Mouse (Mus musculus) lung, embryonic 14.5 days (tissue): ENCODE results near the gene Sipa1l3. TPM values are rescaled to one million over a fixed set of nuclear protein-coding genes. Genes with fewer than 3 reads are reported as not detected.

Experiments
- ATAC-seq: fragments of 200-750 bp; cut with Nextera tagmentation; 2 replicates; pipeline ENCODE4 v1.8.0; 2017; ENCODE audit warnings: mild to moderate bottlenecking, moderate TSS enrichment, moderate library complexity; ENCODE audit not compliant: insufficient read depth
- DNase-seq: peaks from one replicate; pipeline ENCODE4 v3.0.0-alpha.2; 2015
- H3K27ac ChIP-seq: fragments of 300-500 bp; sonication (generic); 2 replicates; pipeline ENCODE4 v1.5.1; 2014; ENCODE audit warnings: low read depth, mild to moderate bottlenecking, moderate library complexity
- H3K27me3 ChIP-seq: fragments of 300-500 bp; sonication (generic); 2 replicates; pipeline ENCODE4 v1.6.1; 2014; ENCODE audit warnings: low read length, control low read depth; ENCODE audit not compliant: insufficient read depth
- H3K36me3 ChIP-seq: fragments of 300-500 bp; sonication (generic); 2 replicates; pipeline ENCODE4 v1.6.1; 2014; ENCODE audit warnings: control low read depth; ENCODE audit not compliant: insufficient read depth
- H3K4me1 ChIP-seq: fragments of 300-500 bp; sonication (generic); 2 replicates; pipeline ENCODE4 v1.6.1; 2014; ENCODE audit warnings: antibody characterized with exemption, control low read depth; ENCODE audit not compliant: insufficient read depth
- H3K4me2 ChIP-seq: fragments of 300-500 bp; sonication (generic); 2 replicates; pipeline ENCODE4 v1.6.1; 2014; ENCODE audit warnings: mild to moderate bottlenecking
- H3K4me3 ChIP-seq: fragments of 300-500 bp; sonication (generic); 2 replicates; pipeline ENCODE4 v1.5.1; 2014; ENCODE audit warnings: low read depth, low read length
- H3K9ac ChIP-seq: fragments of 300-500 bp; sonication (generic); 2 replicates; pipeline ENCODE4 v1.6.1; 2014
- H3K9me3 ChIP-seq: fragments of 300-500 bp; sonication (generic); 2 replicates; pipeline ENCODE4 v1.6.1; 2016; ENCODE audit warnings: low read depth, low read length, control low read depth
- CTCF ChIP-seq: IDR thresholded peaks from 2 replicates; pipeline ENCODE4 v1.5.1; 2016; ENCODE audit warnings: antibody characterized with exemption, low read depth
- WGBS: fragments of 180-500 bp; shearing (Covaris S2); extraction: QIAGEN DNeasy Blood & Tissue Kit; methylation state at CpG from one replicate; pipeline ENCODE4 v1.1.7; 2014; 5-methylcytosine and 5-hydroxymethylcytosine counted together
- polyA plus RNA-seq: library from polyadenylated mRNA; unstranded; fragments of >200 nt; fragmentation: Nextera tagmentation; extraction: Ambion mirVana; gene quantifications from 2 replicates; pipeline ENCODE4 v1.2.1, GENCODE M21; 2014

Gene Sipa1l3
- polyA plus RNA-seq, 1 experiment from 2014 or later: 20.2 TPM

GRCm38 (mm10) chr7:29303738-29304462, 214.5 kb downstream of the Sipa1l3 start, which contains the start of gene Dpf1:
Gene Dpf1 (plus strand): TSS chr7:29303951.
- no peak within 1 kb of the TSS for H3K27ac ChIP-seq
- peak within 1 kb of the TSS; percentile 46 for H3K9ac ChIP-seq
- H3K9me3 ChIP-seq: no peaks in the 10 kb centered on the region
- no peaks in the 10 kb centered on the region for H3K36me3 ChIP-seq
- peak; percentile 96 for DNase-seq
- WGBS: under 1% methylated on average over 64 of the region's 67 CpGs
- TF ChIP-seq CTCF: 0 out of 2 replicates have a peak, but pooled peaks have one; percentile 21
- peaks cover 19% of the 10 kb centered on the region for H3K4me1 ChIP-seq
- ATAC-seq: peak; percentile 85
- H3K27me3 ChIP-seq: peaks cover 15% of the 10 kb centered on the region; the same call in 1 of the 2 replicates
- peak within 1 kb of the TSS; percentile 54 for H3K4me3 ChIP-seq
- H3K4me2 ChIP-seq: peak within 1 kb of the TSS; percentile 79

DNA sequence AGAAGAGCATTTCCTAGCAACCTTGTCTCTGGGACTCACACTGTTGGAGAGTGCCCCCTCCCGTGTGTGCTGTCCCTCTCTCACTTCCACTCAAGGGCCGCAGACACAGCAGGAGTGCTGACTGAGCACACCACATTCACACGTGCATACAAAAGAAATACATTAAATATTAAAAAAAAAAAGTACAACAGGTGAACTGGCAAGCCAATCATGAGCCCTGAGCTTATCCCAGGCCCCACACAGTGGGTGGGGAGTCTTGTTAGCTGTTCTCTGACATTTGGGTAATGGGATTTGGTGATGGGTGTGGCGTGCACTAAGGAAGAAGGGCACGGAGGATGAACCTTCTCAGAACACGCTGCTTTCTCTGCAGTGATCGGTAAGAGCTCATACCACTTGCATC, 215.8 kb downstream of the Sipa1l3 start:
- ATAC-seq: no peak
- Histone ChIP-seq H3K9ac (no peak overlapping the region), H3K9me3 (no peaks in the 10 kb centered on the region), H3K4me2 (no peak overlapping the region), H3K27ac (no peak overlapping the region), H3K4me1 (peaks cover 18% of the 10 kb centered on the region), H3K27me3 (peaks cover 15% of the 10 kb centered on the region; the same call in 1 of the 2 replicates), H3K36me3 (no peaks in the 10 kb centered on the region), H3K4me3 (no peak overlapping the region)
- 59% methylated on average over 7 of the region's 7 CpGs for WGBS
- no peak for DNase-seq
- TF ChIP-seq CTCF: no peak

DNA sequence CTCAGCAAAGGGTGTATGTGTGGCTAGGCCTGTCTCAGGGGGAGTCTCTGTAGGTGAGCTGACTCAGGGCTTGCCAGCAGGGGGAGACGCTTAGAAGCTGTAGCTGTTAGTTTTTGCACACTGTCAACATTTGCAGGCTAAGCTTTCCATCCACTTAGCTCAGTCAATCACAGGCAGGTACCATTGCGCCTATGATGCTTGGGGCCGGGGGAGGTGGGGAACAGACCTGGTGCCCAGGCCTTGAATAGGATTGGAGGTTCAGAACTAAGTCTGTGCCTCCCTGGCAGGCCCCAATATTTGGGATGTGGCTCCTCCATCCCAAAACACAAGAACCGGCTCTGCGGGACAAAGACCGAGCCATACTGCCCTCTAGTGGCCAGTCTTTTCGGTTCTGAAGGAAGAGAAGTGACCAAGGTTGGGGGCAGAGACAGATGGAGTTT, 217.3 kb downstream of the Sipa1l3 start:
- 2% methylated on average over 7 of the region's 7 CpGs for WGBS
- Histone ChIP-seq H3K9ac (no peak overlapping the region), H3K4me1 (peaks cover 7% of the 10 kb centered on the region; the same call in 1 of the 2 replicates), H3K9me3 (no peaks in the 10 kb centered on the region), H3K27ac (no peak overlapping the region), H3K36me3 (no peaks in the 10 kb centered on the region), H3K4me3 (no peak overlapping the region), H3K27me3 (peaks cover 15% of the 10 kb centered on the region; the same call in 1 of the 2 replicates), H3K4me2 (peak overlapping the region; percentile 36; the same call in 1 of the 2 replicates)
- ATAC-seq (no peak), DNase-seq (peak; percentile 93)
- peak; percentile 75 for TF ChIP-seq CTCF

GRCm38 (mm10) chr7:29296998-29297397, 221.4 kb downstream of the Sipa1l3 start:
- H3K27ac ChIP-seq: no peak overlapping the region
- no peaks in the 10 kb centered on the region for H3K9me3 ChIP-seq
- no peaks in the 10 kb centered on the region for H3K27me3 ChIP-seq
- no peak overlapping the region for H3K4me3 ChIP-seq
- DNase-seq (peak; percentile 90), ATAC-seq (no peak)
- peaks cover 11% of the 10 kb centered on the region; the same call in 1 of the 2 replicates for H3K36me3 ChIP-seq
- H3K4me1 ChIP-seq: peaks cover 17% of the 10 kb centered on the region
- 8% methylated on average over 10 of the region's 10 CpGs for WGBS
- TF ChIP-seq CTCF: peak; percentile 91
- H3K9ac ChIP-seq: no peak overlapping the region
- H3K4me2 ChIP-seq: no peak overlapping the region

DNA sequence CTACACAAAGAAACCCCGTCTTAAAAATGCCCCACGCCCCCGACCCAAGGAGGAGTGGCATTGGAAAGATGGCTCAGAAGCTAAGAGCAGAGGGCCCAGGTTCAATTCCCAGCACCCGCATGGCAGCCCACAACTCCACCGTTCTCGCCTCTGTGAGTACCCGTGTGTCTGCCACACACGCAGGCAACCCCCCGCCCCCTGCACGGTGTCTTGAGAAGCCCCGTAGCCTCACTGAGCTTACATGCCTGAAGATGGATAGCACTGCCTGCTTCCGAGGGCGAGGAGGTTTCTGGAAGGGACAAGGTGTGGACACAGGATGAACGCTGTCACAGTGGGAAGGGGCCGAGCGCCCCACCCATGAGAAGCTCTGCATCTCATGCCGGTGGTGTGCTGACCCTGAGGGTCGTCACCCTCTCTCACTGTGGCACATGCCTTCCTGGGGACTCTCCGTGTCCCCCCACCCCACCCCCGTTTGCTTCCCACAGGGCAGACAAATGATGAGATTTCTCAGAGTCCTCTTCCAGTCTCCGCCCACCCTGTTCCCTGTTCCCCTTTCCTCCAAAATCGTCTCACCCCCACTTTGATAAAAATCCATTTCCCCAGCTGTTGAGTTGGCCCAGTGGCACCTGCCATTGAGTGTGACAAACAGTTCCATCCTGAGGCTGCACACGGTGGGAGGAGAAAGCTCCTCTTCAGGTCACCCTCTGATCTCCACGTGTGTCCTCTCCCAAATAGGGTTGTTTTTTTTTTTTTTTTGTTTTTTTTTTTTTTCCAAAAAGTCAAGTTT, 222.4 kb downstream of the Sipa1l3 start:
- no peaks in the 10 kb centered on the region for H3K27me3 ChIP-seq
- H3K9me3 ChIP-seq: no peaks in the 10 kb centered on the region
- ATAC-seq (no peak), DNase-seq (peak; percentile 36)
- WGBS: 65% methylated on average over 24 of the region's 24 CpGs
- TF ChIP-seq CTCF: no peak
- H3K4me3 ChIP-seq: no peak overlapping the region
- H3K4me2 ChIP-seq: no peak overlapping the region
- H3K9ac ChIP-seq: no peak overlapping the region
- H3K36me3 ChIP-seq: peaks cover 13% of the 10 kb centered on the region; the same call in 1 of the 2 replicates
- H3K27ac ChIP-seq: no peak overlapping the region
- H3K4me1 ChIP-seq: peaks cover 17% of the 10 kb centered on the region

- H3K9ac ChIP-seq: no peak overlapping the region
- no peak overlapping the region for H3K4me3 ChIP-seq
- no peak for ATAC-seq
- WGBS: 64% methylated on average over 13 of the region's 13 CpGs
- peaks cover 13% of the 10 kb centered on the region; the same call in 1 of the 2 replicates for H3K36me3 ChIP-seq
- H3K27me3 ChIP-seq: no peaks in the 10 kb centered on the region
- H3K4me1 ChIP-seq: peaks cover 27% of the 10 kb centered on the region
- H3K4me2 ChIP-seq: no peak overlapping the region
- H3K27ac ChIP-seq: peak overlapping the region; percentile 86; the same call in 1 of the 2 replicates
- no peaks in the 10 kb centered on the region for H3K9me3 ChIP-seq
- no peak for TF ChIP-seq CTCF
- DNase-seq: no peak
Observed at GRCm38 (mm10) chr7:29294111-29294761, 224.2 kb downstream of the Sipa1l3 start.
